8 mouse cellular contexts compared by ENCODE assay signal in the genomic region with DNA sequence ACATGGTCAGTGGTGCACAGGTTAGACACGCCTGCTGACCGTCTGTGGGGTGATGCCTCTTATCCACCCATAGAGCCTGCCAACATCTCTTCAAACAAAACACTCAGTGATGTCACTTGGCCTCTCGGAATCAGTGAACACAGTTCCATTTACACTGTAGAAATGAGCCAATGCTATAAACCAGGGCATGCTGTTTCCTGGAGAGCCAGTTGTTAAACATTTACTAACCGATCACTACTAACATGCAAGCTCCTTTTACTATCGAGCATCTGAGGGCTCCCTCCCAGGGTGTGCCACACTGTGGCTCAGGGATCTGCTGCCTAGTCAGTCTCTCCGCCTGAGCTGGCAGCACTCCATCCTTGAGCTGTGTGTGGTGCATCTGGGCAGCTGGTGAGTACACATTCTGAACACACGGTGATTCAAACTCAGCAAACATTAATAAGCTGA. TPM values are rescaled to one million over a fixed set of nuclear protein-coding genes. Genes with fewer than 3 reads are reported as not detected.
DNase-seq lines count a peak whose midpoint lies in the region; ATAC-seq lines count a peak whose summit lies in the region.

No protein-coding gene starts in this region.

- no peaks in the 10 kb centered on the region for H3K4me1 ChIP-seq in stomach, embryonic 14.5 days (ENCODE audit: control insufficient read depth, insufficient read depth, low read length)

- H3K36me3 ChIP-seq in stomach, embryonic 14.5 days (ENCODE audit: control insufficient read depth, insufficient read depth, low read length): no peaks in the 10 kb centered on the region

- H3K4me2 ChIP-seq in stomach, embryonic 14.5 days (replicated peaks; ENCODE audit: low read depth, low read length): no peak overlapping the region

- no peak overlapping the region for H3K27ac ChIP-seq in stomach, embryonic 14.5 days (ENCODE audit: low read length)

- DNase-seq in adrenal gland, postnatal 10 days: peak; percentile 7
- no peak for DNase-seq in adrenal gland, postnatal 14 days
- peak; percentile 2 for DNase-seq in urinary bladder, postnatal 25 days (ENCODE audit: low spot score)
- no peak for DNase-seq in urinary bladder, adult 2 months (ENCODE audit: low spot score)
- peak; percentile 41 for DNase-seq in layer of hippocampus, postnatal 14 days (ENCODE audit: low spot score in 2 of 2)
- DNase-seq in urinary bladder, postnatal 36 days (ENCODE audit: low spot score in 2 of 2): no peak
- DNase-seq in thymus, adult 18-20 months: no peak

- no peak overlapping the region for H3K4me3 ChIP-seq in stomach, embryonic 14.5 days (ENCODE audit: low read depth, low read length)

- peak; percentile 42; the same call in 1 of the 2 replicates for ATAC-seq in stomach, embryonic 14.5 days (ENCODE audit: insufficient number of reproducible peaks, insufficient read depth, low FRiP score, low read depth)

- no peaks in the 10 kb centered on the region for H3K27me3 ChIP-seq in stomach, embryonic 14.5 days (ENCODE audit: control insufficient read depth, insufficient read depth, low read length)

- 62% methylated on average over 7 of the region's 7 CpGs for WGBS in stomach, embryonic 14.5 days

- H3K9me3 ChIP-seq in stomach, embryonic 14.5 days (ENCODE audit: control insufficient read depth, low read depth, low read length): no peaks in the 10 kb centered on the region

- H3K9ac ChIP-seq in stomach, embryonic 14.5 days (replicated peaks; ENCODE audit: low read depth, low read length): no peak overlapping the region

RNA-seq across cellular contexts. Expression of gene En1, which starts 52.8 kb away (rescaled TPM):
- total RNA-seq in adrenal gland, postnatal 10 days (2021): under 1 TPM; 0.18 to 0.64 TPM
- total RNA-seq in adrenal gland, postnatal 14 days (2021): not detected in 2 replicates
- polyA plus RNA-seq in urinary bladder, adult 2 months (2012; rRNA removed): not detected in 2 replicates
- total RNA-seq in layer of hippocampus, postnatal 14 days (2021): under 1 TPM in 1 of 2 experiments, not detected in 1; 0.21 TPM
- polyA plus RNA-seq in stomach, embryonic 14.5 days (2014; fragmentation: Nextera tagmentation; extraction: Ambion mirVana): not detected in 2 replicates

Comparison
In these comparisons a context has a peak if more than half of its experiments do, and no peak if none do; other contexts are left out.
1. DNase-seq: peak in adrenal gland, postnatal 10 days (single experiment), urinary bladder, postnatal 25 days (single experiment) and layer of hippocampus, postnatal 14 days (2 of 2); none in adrenal gland, postnatal 14 days (single experiment), urinary bladder, adult 2 months (single experiment), urinary bladder, postnatal 36 days (0 of 2) and thymus, adult 18-20 months (0 of 2).